Mouse (Mus musculus) adrenal gland, postnatal 4 days (tissue): ENCODE results near the gene Zfp618. TPM values are rescaled to one million over a fixed set of nuclear protein-coding genes. Genes with fewer than 3 reads are reported as not detected.

Experiments used
- DNase-seq, 2 experiments: peaks; one replicate each; pipeline ENCODE4 v3.0.0; 2021 to 2022; ENCODE audit warnings: low spot score in 2 of 2, mixed read lengths in 2 of 2
- long read RNA-seq, 2 experiments: library from polyadenylated mRNA; stranded (forward); transcript quantifications; one replicate each; pipeline ENCODE4 v2.0.0; 2021
- total RNA-seq, 2 experiments: library from RNA; stranded (reverse); gene quantifications; 2 replicates each; pipeline ENCODE4 v1.2.3; 2021

The Zfp618 gene
- total RNA-seq = 10 to 100 TPM; 18.7 to 22.7 TPM
- long read RNA-seq, experiment 1, partial matches to known transcripts = 0 of 3 reads
- long read RNA-seq, experiment 1, other reads (novel, unspliced or antisense) = 3 of 3 reads
- long read RNA-seq, experiment 2, full-length matches to known transcripts = 1 of 38 reads
- long read RNA-seq, experiment 2, partial matches to known transcripts = 6 of 38 reads
- long read RNA-seq, experiment 2, other reads (novel, unspliced or antisense) = 31 of 38 reads

- DNase-seq = no peak
Measured at GRCm38 (mm10) chr4:62965497-62966302, at the start of gene Zfp618. Gene Zfp618 (plus strand): TSS chr4:62965573.

GRCm38 (mm10) chr4:62917056-62917455 lies 48.3 kb upstream of the Zfp618 start:
- DNase-seq = no peak

GRCm38 (mm10) chr4:62933798-62934197 lies 31.6 kb upstream of the Zfp618 start:
- DNase-seq = no peak

GRCm38 (mm10) chr4:62935589-62936218 lies 29.7 kb upstream of the Zfp618 start:
- no peak for DNase-seq

- DNase-seq = no peak
Measured at GRCm38 (mm10) chr4:62941961-62942892, 23.1 kb upstream of the Zfp618 start.

- no peak for DNase-seq
Measured at GRCm38 (mm10) chr4:62944326-62944879, 21.0 kb upstream of the Zfp618 start.

- no peak for DNase-seq
Measured at GRCm38 (mm10) chr4:62963806-62964205, 1.6 kb upstream of the Zfp618 start.

- DNase-seq = no peak
Measured at GRCm38 (mm10) chr4:62964844-62965496, 403 bp upstream of the Zfp618 start.

- DNase-seq = no peak
Measured at GRCm38 (mm10) chr4:62969526-62969925, 4.2 kb downstream of the Zfp618 start.

GRCm38 (mm10) chr4:62971991-62972390 lies 6.6 kb downstream of the Zfp618 start:
- no peak for DNase-seq

GRCm38 (mm10) chr4:62973086-62973485 lies 7.7 kb downstream of the Zfp618 start:
- no peak for DNase-seq

- no peak for DNase-seq
Measured at GRCm38 (mm10) chr4:62974901-62975300, 9.5 kb downstream of the Zfp618 start.

- DNase-seq = no peak
Measured at GRCm38 (mm10) chr4:62975541-62975940, 10.2 kb downstream of the Zfp618 start.

GRCm38 (mm10) chr4:62977454-62977853 lies 12.1 kb downstream of the Zfp618 start:
- DNase-seq = no peak

GRCm38 (mm10) chr4:62978501-62978911 lies 13.1 kb downstream of the Zfp618 start:
- DNase-seq = no peak

- DNase-seq = no peak
Measured at GRCm38 (mm10) chr4:62981572-62981971, 16.2 kb downstream of the Zfp618 start.

GRCm38 (mm10) chr4:62983556-62983955 lies 18.2 kb downstream of the Zfp618 start:
- DNase-seq = no peak

- no peak for DNase-seq
Measured at GRCm38 (mm10) chr4:62991336-62991735, 26.0 kb downstream of the Zfp618 start.

GRCm38 (mm10) chr4:62993190-62993589 lies 27.8 kb downstream of the Zfp618 start:
- DNase-seq = no peak

GRCm38 (mm10) chr4:62997606-62998005 lies 32.2 kb downstream of the Zfp618 start:
- no peak for DNase-seq
